Mouse (Mus musculus): ENCODE data around the gene Jazf1. TPM values are rescaled to one million over a fixed set of nuclear protein-coding genes. Genes with fewer than 3 reads are reported as not detected.

Gene Jazf1
- 0.31 to 0.70 TPM in 2 of 4 replicates, not detected in the others for total RNA-seq (2023)

GRCm38 (mm10) chr6:53067989-53068874, at the start of gene Jazf1:
Gene Jazf1 (minus strand): TSS chr6:53068631.

Other genes starting within 250 kb of the Jazf1 start
- 0.21 to 0.56 TPM (median 0.32 TPM) in 3 of 4 replicates, not detected in the other for gene Creb5, start 218.6 kb upstream of the Jazf1 start, total RNA-seq (2023)